Mouse (Mus musculus): ENCODE results near the gene Cd68. TPM values are rescaled to one million over a fixed set of nuclear protein-coding genes. Genes with fewer than 3 reads are reported as not detected.

Gene Cd68
- 7.0 and 7.9 TPM in 2 replicates for polyA plus RNA-seq (2014; fragmentation: Nextera tagmentation; extraction: Ambion mirVana)

DNA sequence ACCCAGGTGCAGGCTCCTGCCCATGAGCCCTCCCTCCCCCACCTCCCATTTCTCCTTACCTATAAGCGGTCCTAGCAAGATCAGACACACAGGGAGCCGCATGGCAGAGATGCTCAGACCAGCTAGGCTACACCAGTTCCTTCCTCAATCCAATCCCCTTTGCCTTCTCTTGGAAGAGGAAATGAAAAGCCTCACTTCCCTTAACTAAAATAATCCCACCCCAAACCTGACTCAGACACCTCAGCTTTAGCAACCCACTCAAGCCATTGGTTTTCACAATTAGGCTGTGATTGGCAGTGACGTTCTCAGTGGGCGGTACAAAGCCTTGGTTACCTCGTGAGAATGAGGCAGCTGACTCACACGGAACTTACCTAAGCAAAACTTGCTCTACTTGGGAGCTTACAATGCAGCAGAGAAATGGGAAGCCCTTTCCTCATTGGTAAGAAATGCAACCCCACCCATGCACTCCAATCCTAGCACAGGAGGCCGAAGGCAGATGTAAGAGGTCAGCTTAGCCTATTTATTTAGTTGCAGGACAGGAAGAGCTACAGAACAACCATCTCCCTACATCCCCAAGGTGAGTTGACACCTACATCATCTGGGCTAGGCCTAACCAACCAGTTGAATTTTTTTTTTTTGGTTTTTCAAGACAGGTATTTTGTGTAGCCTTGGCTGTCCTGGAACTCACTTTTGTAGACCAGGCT is at the start of gene Cd68:
Gene Cd68 (minus strand): TSS at position 193 of the 704 bp plus-strand sequence.
- no peak within 1 kb of the TSS for H3K4me3 ChIP-seq (ENCODE audit: low read depth, low read length)
- H3K36me3 ChIP-seq (ENCODE audit: control insufficient read depth, insufficient read depth, low read length): peaks cover 46% of the 10 kb centered on the region
- H3K27ac ChIP-seq (ENCODE audit: low read depth, low read length): no peak within 1 kb of the TSS; the same call in 1 of the 2 replicates

DNA sequence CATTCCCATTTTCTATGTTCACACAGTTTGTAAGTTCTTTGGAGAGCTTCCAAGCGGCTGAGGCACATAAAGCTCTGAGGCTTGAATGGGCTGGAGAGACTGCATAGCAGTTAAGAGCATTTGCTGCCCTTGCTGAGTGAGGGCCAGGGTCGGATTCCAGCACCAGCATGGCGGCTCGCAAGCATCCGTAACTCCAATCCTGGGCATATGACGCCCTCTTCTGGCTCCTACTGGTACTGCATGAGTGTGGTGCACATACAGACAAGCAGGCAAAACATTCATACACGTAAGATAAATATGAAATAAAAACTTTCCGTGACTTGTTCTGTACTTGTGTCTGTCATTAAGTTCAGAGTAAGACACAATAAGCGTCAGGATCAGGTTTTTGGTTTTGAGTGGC is 49.5 kb upstream of the Cd68 start:
- ATAC-seq (ENCODE audit: low FRiP score): no peak
- no peaks in the 10 kb centered on the region for H3K36me3 ChIP-seq (ENCODE audit: control insufficient read depth, insufficient read depth, low read length)
- WGBS: 61% methylated on average over 9 of the region's 9 CpGs

More for the DNA sequence above, at the start of gene Cd68:
- no peak within 1 kb of the TSS for H3K9ac ChIP-seq (ENCODE audit: low read length)
- ATAC-seq (ENCODE audit: low FRiP score): no peak
- H3K9me3 ChIP-seq (ENCODE audit: control insufficient read depth, low read length): no peaks in the 10 kb centered on the region
- peaks cover 25% of the 10 kb centered on the region for H3K4me1 ChIP-seq (ENCODE audit: control insufficient read depth, insufficient read depth, low read length)
- H3K4me2 ChIP-seq: no peak within 1 kb of the TSS
- H3K27me3 ChIP-seq (ENCODE audit: control insufficient read depth, insufficient read depth, low read length): no peaks in the 10 kb centered on the region
- 35% methylated on average over 7 of the region's 7 CpGs for WGBS
- DNase-seq (ENCODE audit: low spot score, missing footprints): peak; percentile 90

DNA sequence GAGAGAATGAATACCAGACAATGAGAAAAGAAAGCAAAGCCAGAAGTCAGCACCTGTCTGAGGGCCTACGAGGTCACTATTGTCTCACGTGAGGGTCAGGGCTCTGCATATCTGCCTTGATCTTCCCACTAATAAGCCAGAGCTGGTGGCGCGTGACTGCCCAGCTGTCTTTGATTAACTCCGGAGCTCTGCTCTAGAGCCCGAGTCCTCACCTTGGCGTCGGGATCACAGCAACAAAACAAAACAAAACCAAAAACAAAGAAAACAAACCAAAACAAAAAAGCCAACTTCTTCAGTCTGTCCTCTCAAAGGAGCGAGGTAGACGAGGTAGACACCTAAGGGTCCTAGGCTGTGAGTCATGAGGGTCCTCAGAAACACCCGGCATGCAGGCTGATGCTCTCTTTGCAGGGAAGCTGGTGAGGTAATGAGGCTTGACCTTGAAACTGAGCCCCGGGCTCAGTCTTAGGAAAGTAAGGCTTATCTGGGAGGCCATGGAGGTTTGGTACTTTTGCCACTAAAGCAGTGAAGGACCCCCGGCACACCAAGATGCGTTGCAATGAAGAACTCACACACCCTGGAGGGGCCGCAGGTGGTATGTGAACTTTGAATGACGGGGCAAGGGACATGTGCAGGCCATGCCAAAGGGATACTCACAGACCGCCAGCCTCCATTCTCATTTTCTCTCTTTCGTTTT is 48.8 kb upstream of the Cd68 start:
- no peak overlapping the region for H3K9ac ChIP-seq (ENCODE audit: low read length)
- no peaks in the 10 kb centered on the region for H3K27me3 ChIP-seq (ENCODE audit: control insufficient read depth, insufficient read depth, low read length)
- H3K4me2 ChIP-seq: no peak overlapping the region
- H3K36me3 ChIP-seq (ENCODE audit: control insufficient read depth, insufficient read depth, low read length): no peaks in the 10 kb centered on the region
- ATAC-seq (ENCODE audit: low FRiP score): no peak
- peak; percentile 82 for DNase-seq (ENCODE audit: low spot score, missing footprints)
- no peaks in the 10 kb centered on the region for H3K9me3 ChIP-seq (ENCODE audit: control insufficient read depth, low read length)
- H3K4me3 ChIP-seq (ENCODE audit: low read depth, low read length): no peak overlapping the region
- WGBS: 67% methylated on average over 18 of the region's 18 CpGs
- no peaks in the 10 kb centered on the region for H3K4me1 ChIP-seq (ENCODE audit: control insufficient read depth, insufficient read depth, low read length)
- no peak overlapping the region for H3K27ac ChIP-seq (ENCODE audit: low read depth, low read length)

More for the DNA sequence above, 49.5 kb upstream of the Cd68 start:
- peak; percentile 83 for DNase-seq (ENCODE audit: low spot score, missing footprints)
- Histone ChIP-seq H3K27ac (ENCODE audit: low read depth, low read length) (no peak overlapping the region), H3K27me3 (ENCODE audit: control insufficient read depth, insufficient read depth, low read length) (no peaks in the 10 kb centered on the region), H3K4me2 (no peak overlapping the region), H3K4me1 (ENCODE audit: control insufficient read depth, insufficient read depth, low read length) (no peaks in the 10 kb centered on the region), H3K9me3 (ENCODE audit: control insufficient read depth, low read length) (no peaks in the 10 kb centered on the region), H3K4me3 (ENCODE audit: low read depth, low read length) (no peak overlapping the region), H3K9ac (ENCODE audit: low read length) (no peak overlapping the region)

DNA sequence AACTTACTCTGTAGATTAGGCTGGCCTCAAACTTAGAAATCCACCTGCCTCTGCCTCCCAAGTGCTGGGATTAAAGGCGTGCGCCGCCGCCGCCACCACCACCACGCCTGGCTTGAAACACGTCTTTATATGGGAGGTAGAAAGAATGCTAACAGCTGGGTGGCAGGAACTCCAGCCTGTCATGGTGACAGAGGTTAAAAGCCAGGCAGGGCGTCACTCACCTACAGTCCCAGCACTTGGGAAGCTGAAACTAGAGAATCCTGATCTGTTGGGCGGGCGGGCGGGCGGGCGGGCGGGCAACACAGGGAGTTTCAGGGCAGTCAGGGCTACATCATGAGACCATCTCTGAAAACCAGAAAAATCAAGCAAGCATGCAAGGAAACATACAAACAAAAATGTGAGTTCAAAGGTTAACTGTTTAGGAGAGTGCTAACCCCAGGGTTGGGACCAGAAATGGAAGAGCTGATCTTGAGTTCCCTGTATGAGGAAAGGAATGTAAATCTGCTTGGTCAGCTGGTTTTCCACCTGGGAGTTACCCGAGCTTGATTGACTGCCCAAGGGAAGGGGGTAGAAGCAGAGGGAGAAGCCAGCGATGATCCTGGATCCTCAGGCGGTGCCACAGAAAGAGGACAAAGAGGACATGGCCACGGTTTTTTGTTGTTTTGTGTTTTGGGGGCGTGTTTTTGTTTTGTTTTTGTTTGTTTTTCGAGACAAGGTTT is 47.2 kb upstream of the Cd68 start:
- DNase-seq (ENCODE audit: low spot score, missing footprints) (peak; percentile 65), ATAC-seq (ENCODE audit: low FRiP score) (no peak)
- Histone ChIP-seq H3K9me3 (ENCODE audit: control insufficient read depth, low read length) (no peaks in the 10 kb centered on the region), H3K4me2 (no peak overlapping the region), H3K27ac (ENCODE audit: low read depth, low read length) (no peak overlapping the region), H3K27me3 (ENCODE audit: control insufficient read depth, insufficient read depth, low read length) (no peaks in the 10 kb centered on the region), H3K9ac (ENCODE audit: low read length) (no peak overlapping the region), H3K36me3 (ENCODE audit: control insufficient read depth, insufficient read depth, low read length) (no peaks in the 10 kb centered on the region), H3K4me3 (ENCODE audit: low read depth, low read length) (no peak overlapping the region), H3K4me1 (ENCODE audit: control insufficient read depth, insufficient read depth, low read length) (no peaks in the 10 kb centered on the region)
- WGBS: 81% methylated on average over 20 of the region's 20 CpGs

DNA sequence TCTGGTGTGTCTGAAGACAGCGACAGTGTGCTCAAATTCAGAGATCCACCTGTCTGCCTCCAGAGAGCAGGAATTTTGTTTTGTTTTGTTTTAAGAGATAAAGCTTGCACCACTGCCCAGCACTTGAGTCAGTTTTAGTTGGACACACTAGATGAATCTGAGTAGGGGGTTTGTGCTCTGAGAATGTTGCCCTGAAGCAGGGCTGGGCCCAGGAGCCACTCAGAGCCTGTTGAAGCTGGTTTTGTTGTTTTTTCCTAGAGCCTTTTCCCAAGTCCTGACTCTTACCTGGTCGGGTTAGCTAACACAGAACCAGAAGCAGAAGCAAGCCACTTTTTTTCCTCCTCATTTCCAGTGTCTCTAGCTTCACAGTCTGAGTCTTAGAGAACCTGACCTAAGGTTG is 45.1 kb upstream of the Cd68 start:
- no peak overlapping the region for H3K9ac ChIP-seq (ENCODE audit: low read length)
- H3K27me3 ChIP-seq (ENCODE audit: control insufficient read depth, insufficient read depth, low read length): no peaks in the 10 kb centered on the region
- peak; percentile 81 for DNase-seq (ENCODE audit: low spot score, missing footprints)
- no peak overlapping the region for H3K4me3 ChIP-seq (ENCODE audit: low read depth, low read length)
- H3K36me3 ChIP-seq (ENCODE audit: control insufficient read depth, insufficient read depth, low read length): no peaks in the 10 kb centered on the region
- H3K9me3 ChIP-seq (ENCODE audit: control insufficient read depth, low read length): no peaks in the 10 kb centered on the region
- ATAC-seq (ENCODE audit: low FRiP score): no peak
- no peak overlapping the region for H3K27ac ChIP-seq (ENCODE audit: low read depth, low read length)
- no peaks in the 10 kb centered on the region for H3K4me1 ChIP-seq (ENCODE audit: control insufficient read depth, insufficient read depth, low read length)
- H3K4me2 ChIP-seq: no peak overlapping the region
- WGBS: 79% methylated on average over 2 of the region's 2 CpGs

DNA sequence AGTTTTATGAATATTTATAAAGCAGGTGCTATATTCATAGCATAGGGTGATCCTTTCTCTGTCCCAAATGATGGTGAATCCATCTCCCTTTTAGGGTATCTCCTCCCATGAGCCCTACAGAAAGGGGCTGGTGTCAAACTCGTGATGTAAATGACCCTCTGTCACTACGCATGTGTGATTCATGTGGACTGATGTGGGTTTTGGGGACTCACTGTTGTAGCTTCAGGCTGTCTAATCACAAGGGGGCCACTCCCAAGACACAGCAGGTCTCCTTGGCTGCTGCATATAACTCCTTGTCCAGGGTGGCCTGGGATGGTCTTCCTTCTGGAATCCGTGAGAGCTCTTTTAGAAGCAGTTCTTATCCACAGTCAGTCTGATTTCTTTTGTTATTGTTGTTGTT is 44.5 kb upstream of the Cd68 start:
- Histone ChIP-seq H3K4me1 (ENCODE audit: control insufficient read depth, insufficient read depth, low read length) (no peaks in the 10 kb centered on the region), H3K27ac (ENCODE audit: low read depth, low read length) (no peak overlapping the region), H3K27me3 (ENCODE audit: control insufficient read depth, insufficient read depth, low read length) (no peaks in the 10 kb centered on the region), H3K9ac (ENCODE audit: low read length) (no peak overlapping the region), H3K36me3 (ENCODE audit: control insufficient read depth, insufficient read depth, low read length) (no peaks in the 10 kb centered on the region), H3K4me2 (no peak overlapping the region), H3K9me3 (ENCODE audit: control insufficient read depth, low read length) (no peaks in the 10 kb centered on the region), H3K4me3 (ENCODE audit: low read depth, low read length) (no peak overlapping the region)
- DNase-seq (ENCODE audit: low spot score, missing footprints): peak; percentile 66
- 71% methylated on average over 3 of the region's 3 CpGs for WGBS
- no peak for ATAC-seq (ENCODE audit: low FRiP score)

DNA sequence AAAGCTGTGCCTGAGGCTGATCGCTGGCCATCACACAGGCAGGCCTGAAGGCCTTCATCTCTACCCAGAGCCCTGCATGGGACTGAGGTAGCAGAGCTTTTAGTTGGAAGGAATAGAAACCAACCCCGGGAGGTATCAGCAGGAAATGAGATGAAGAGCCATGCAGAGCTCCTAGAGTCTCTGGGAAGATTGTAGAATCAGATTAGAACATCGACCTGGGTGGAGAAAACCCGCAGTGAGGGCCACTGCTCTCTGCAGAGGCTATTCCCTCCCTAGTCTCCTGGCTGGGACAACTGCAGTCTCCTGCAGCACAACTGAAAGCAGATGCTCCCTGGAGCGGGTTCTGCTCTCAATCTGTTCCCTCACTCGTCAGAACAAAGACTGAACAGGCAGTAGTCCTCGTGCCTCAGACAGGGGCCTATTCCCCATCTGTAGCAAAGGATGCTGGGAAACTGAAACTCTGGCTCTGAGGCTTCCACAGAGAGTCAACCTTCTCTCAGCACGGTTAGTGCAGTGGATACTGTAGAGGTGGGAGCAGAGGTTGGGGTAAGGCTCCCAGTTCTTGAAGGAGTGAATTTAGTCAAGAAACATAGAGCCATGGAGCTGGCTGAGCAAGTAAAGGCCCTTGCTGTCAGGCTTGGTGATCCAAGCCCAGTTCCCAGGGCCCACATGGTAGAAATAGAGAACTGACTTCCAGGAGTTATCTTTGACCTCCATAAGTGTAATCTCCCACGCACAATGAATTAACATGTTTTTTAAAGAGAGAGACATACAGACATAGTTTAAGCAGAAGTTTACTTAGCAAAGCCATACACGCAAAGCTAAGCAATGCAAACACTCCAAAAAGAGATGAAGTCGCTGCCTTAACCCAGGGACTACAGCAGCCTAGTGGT is 43.8 kb upstream of the Cd68 start:
- Histone ChIP-seq H3K27ac (ENCODE audit: low read depth, low read length) (no peak overlapping the region), H3K9ac (ENCODE audit: low read length) (no peak overlapping the region), H3K27me3 (ENCODE audit: control insufficient read depth, insufficient read depth, low read length) (no peaks in the 10 kb centered on the region), H3K9me3 (ENCODE audit: control insufficient read depth, low read length) (no peaks in the 10 kb centered on the region), H3K36me3 (ENCODE audit: control insufficient read depth, insufficient read depth, low read length) (no peaks in the 10 kb centered on the region), H3K4me3 (ENCODE audit: low read depth, low read length) (no peak overlapping the region), H3K4me2 (no peak overlapping the region), H3K4me1 (ENCODE audit: control insufficient read depth, insufficient read depth, low read length) (no peaks in the 10 kb centered on the region)
- 58% methylated on average over 11 of the region's 11 CpGs for WGBS
- DNase-seq (ENCODE audit: low spot score, missing footprints) (peak; percentile 82), ATAC-seq (ENCODE audit: low FRiP score) (no peak)

DNA sequence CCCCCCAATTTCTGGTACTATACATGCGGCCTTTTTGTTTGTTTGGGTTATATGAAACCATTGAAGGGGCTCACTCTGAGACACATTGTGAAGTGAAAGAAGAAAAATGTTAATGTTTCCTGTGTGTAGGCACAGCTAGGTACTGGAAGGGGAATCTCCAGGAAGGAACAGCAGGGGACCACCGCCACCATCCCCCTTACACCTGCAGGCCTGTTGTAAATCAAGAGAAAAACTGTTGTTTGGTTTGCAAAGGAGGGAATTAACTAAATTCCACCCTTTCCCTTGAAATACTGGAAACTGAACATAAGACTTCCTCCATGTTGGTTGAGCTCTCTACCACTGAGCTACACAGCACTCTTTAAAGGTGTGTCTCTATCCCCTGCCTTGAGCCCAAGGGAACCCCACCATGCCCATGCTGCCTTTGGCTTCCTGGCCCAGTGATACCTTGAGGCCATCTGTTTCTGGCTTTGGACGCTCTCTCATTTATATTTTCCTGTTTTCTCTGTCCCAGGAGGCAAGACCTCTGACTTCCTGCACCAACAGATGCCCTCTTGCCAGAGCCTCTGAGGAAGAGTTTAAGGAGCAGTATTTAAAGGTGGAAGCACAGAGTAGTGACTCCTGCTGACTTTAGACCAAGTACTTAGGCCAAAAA is 42.8 kb upstream of the Cd68 start:
- no peak overlapping the region for H3K27ac ChIP-seq (ENCODE audit: low read depth, low read length)
- H3K36me3 ChIP-seq (ENCODE audit: control insufficient read depth, insufficient read depth, low read length): no peaks in the 10 kb centered on the region
- ATAC-seq (ENCODE audit: low FRiP score) (no peak), DNase-seq (ENCODE audit: low spot score, missing footprints) (peak; percentile 76)
- no peaks in the 10 kb centered on the region for H3K27me3 ChIP-seq (ENCODE audit: control insufficient read depth, insufficient read depth, low read length)
- H3K4me2 ChIP-seq: no peak overlapping the region
- H3K4me1 ChIP-seq (ENCODE audit: control insufficient read depth, insufficient read depth, low read length): no peaks in the 10 kb centered on the region
- H3K9ac ChIP-seq (ENCODE audit: low read length): no peak overlapping the region
- 80% methylated on average over 3 of the region's 3 CpGs for WGBS
- H3K4me3 ChIP-seq (ENCODE audit: low read depth, low read length): no peak overlapping the region
- H3K9me3 ChIP-seq (ENCODE audit: control insufficient read depth, low read length): no peaks in the 10 kb centered on the region

Measured in midbrain, embryonic 11.5 days (tissue).